Mouse (Mus musculus): Measurements from ENCODE around the gene Gpr4. TPM values are rescaled to one million over a fixed set of nuclear protein-coding genes. Genes with fewer than 3 reads are reported as not detected.

Gene Gpr4
- total and polyA plus RNA-seq, 3 experiments, result 0.15 to 0.19 TPM; not detected in 1

DNA sequence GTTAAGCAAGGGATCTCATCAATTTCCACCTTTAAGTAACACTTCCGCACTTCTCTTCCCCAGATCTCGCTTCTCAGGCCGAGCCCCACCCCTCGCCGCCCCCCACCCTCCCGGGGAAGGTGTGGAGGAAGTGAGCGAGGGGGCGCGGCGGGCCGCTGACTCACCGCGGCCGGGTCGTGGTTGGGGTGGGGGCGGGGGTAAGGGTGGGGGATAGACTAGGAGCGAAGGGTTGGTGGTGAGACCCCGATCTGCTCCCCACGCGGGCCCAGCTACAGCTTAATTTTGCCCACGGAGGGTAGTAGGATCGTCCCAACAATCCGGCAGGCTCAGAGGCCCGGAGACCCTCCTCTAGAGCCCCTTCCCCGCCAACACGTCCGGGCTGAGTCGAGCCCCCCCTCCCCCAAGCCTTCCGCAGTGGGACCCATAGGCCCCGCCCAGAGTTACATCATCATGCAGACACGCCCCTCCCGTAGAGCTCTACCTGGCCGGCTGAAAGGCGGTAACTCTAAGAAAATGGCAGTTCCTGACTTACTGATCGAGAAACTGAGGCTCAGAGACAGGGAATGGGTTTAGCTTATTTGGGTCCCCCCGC is 59.9 kb downstream of the Gpr4 start (continued):
- TF ChIP-seq E2F4 (IDR thresholded peaks at IDR 0.05; ENCODE audit: borderline replicate concordance, low read depth, low read length) (no peak), MAZ (IDR thresholded peaks at IDR 0.05; ENCODE audit: low read depth, low read length) (peak; percentile 72), MYB (IDR thresholded peaks at IDR 0.05; ENCODE audit: low read depth, low read length) (no peak), JUND (IDR thresholded peaks at IDR 0.05; ENCODE audit: low read depth, low read length) (no peak), CHD1 (IDR thresholded peaks at IDR 0.05; ENCODE audit: low read depth, low read length) (no peak), KAT2A (conservative IDR thresholded peaks at IDR 0.05; ENCODE audit: low read depth, low read length) (no peak), UBTF (IDR thresholded peaks at IDR 0.05; ENCODE audit: borderline replicate concordance, insufficient read depth, low read depth, low read length) (no peak), USF2 (IDR thresholded peaks at IDR 0.05; ENCODE audit: borderline replicate concordance in 1 of 2, insufficient read depth in 1 of 2, low read depth in 1 of 2, low read length in 2 of 2) (no peak), RAD21 (IDR thresholded peaks at IDR 0.05; ENCODE audit: low read depth, low read length) (no peak), TAL1 (IDR thresholded peaks at IDR 0.05; ENCODE audit: low read length) (no peak)

Other genes starting within 250 kb of the Gpr4 start
- gene Nanos2, start 225.1 kb upstream of the Gpr4 start, total RNA-seq (2012; rRNA removed), result not detected in 2 replicates
- gene Nanos2, start 225.1 kb upstream of the Gpr4 start, polyA plus RNA-seq (2012; ENCODE audit: insufficient read depth in 1 of 2, insufficient read length in 2 of 2, low read depth in 1 of 2, low replicate concordance in 2 of 2, missing spikeins in 1 of 2), result not detected
- 0.95 and 1.2 TPM in 2 replicates for gene Mypop, start 221.3 kb upstream of the Gpr4 start, total RNA-seq (2012; rRNA removed)
- gene Mypop, start 221.3 kb upstream of the Gpr4 start, polyA plus RNA-seq (2012; ENCODE audit: insufficient read depth in 1 of 2, insufficient read length in 2 of 2, low read depth in 1 of 2, low replicate concordance in 2 of 2, missing spikeins in 1 of 2), result 1 to 10 TPM in 1 of 2 experiments, not detected in 1; 6.5 TPM
- 27.8 and 33.1 TPM in 2 replicates for gene Irf2bp1, start 208.5 kb upstream of the Gpr4 start, total RNA-seq (2012; rRNA removed)
- gene Irf2bp1, start 208.5 kb upstream of the Gpr4 start, polyA plus RNA-seq (2012; ENCODE audit: insufficient read depth in 1 of 2, insufficient read length in 2 of 2, low read depth in 1 of 2, low replicate concordance in 2 of 2, missing spikeins in 1 of 2), result 10 to 100 TPM in 1 of 2 experiments, not detected in 1; 41.1 TPM
- gene Foxa3, start 189.0 kb upstream of the Gpr4 start, total RNA-seq (2012; rRNA removed), result not detected in 2 replicates
- gene Foxa3, start 189.0 kb upstream of the Gpr4 start, polyA plus RNA-seq (2012; ENCODE audit: insufficient read depth in 1 of 2, insufficient read length in 2 of 2, low read depth in 1 of 2, low replicate concordance in 2 of 2, missing spikeins in 1 of 2), result not detected
- gene Sympk, start 188.2 kb upstream of the Gpr4 start, total RNA-seq (2012; rRNA removed), result 108 and 122 TPM in 2 replicates
- 100 to 1,000 TPM in 1 of 2 experiments, not detected in 1; 226 TPM for gene Sympk, start 188.2 kb upstream of the Gpr4 start, polyA plus RNA-seq (2012; ENCODE audit: insufficient read depth in 1 of 2, insufficient read length in 2 of 2, low read depth in 1 of 2, low replicate concordance in 2 of 2, missing spikeins in 1 of 2)
- 0.16 and 0.23 TPM in 2 replicates for gene Rsph6a, start 157.8 kb upstream of the Gpr4 start, total RNA-seq (2012; rRNA removed)
- gene Rsph6a, start 157.8 kb upstream of the Gpr4 start, polyA plus RNA-seq (2012; ENCODE audit: insufficient read depth in 1 of 2, insufficient read length in 2 of 2, low read depth in 1 of 2, low replicate concordance in 2 of 2, missing spikeins in 1 of 2), result under 1 TPM in 1 of 2 experiments, not detected in 1; 0.04 TPM
- 18.3 and 19.4 TPM in 2 replicates for gene Dmwd, start 136.3 kb upstream of the Gpr4 start, total RNA-seq (2012; rRNA removed)
- 10 to 100 TPM; 51.5 to 70.3 TPM for gene Dmwd, start 136.3 kb upstream of the Gpr4 start, polyA plus RNA-seq (2012; ENCODE audit: insufficient read depth in 1 of 2, insufficient read length in 2 of 2, low read depth in 1 of 2, low replicate concordance in 2 of 2, missing spikeins in 1 of 2)
- gene Dmpk, start 128.7 kb upstream of the Gpr4 start, total RNA-seq (2012; rRNA removed), result 4.1 and 5.4 TPM in 2 replicates
- gene Dmpk, start 128.7 kb upstream of the Gpr4 start, polyA plus RNA-seq (2012; ENCODE audit: insufficient read depth in 1 of 2, insufficient read length in 2 of 2, low read depth in 1 of 2, low replicate concordance in 2 of 2, missing spikeins in 1 of 2), result 10 to 100 TPM in 1 of 2 experiments, not detected in 1; 29.3 TPM
- 2.7 and 3.0 TPM in 2 replicates for gene Six5, start 117.9 kb upstream of the Gpr4 start, total RNA-seq (2012; rRNA removed)
- 1 to 10 TPM in 1 of 2 experiments, not detected in 1; 7.7 TPM for gene Six5, start 117.9 kb upstream of the Gpr4 start, polyA plus RNA-seq (2012; ENCODE audit: insufficient read depth in 1 of 2, insufficient read length in 2 of 2, low read depth in 1 of 2, low replicate concordance in 2 of 2, missing spikeins in 1 of 2)
- not detected in 2 replicates for gene Gm4969, start 94.2 kb upstream of the Gpr4 start, total RNA-seq (2012; rRNA removed)
- gene Gm4969, start 94.2 kb upstream of the Gpr4 start, polyA plus RNA-seq (2012; ENCODE audit: insufficient read depth in 1 of 2, insufficient read length in 2 of 2, low read depth in 1 of 2, low replicate concordance in 2 of 2, missing spikeins in 1 of 2), result not detected
- gene Fbxo46, start 92.7 kb upstream of the Gpr4 start, total RNA-seq (2012; rRNA removed), result 11.5 and 13.7 TPM in 2 replicates
- gene Fbxo46, start 92.7 kb upstream of the Gpr4 start, polyA plus RNA-seq (2012; ENCODE audit: insufficient read depth in 1 of 2, insufficient read length in 2 of 2, low read depth in 1 of 2, low replicate concordance in 2 of 2, missing spikeins in 1 of 2), result 10 to 100 TPM in 1 of 2 experiments, not detected in 1; 10.1 TPM
- gene Qpctl, start 63.2 kb upstream of the Gpr4 start, total RNA-seq (2012; rRNA removed), result 3.1 and 3.4 TPM in 2 replicates
- 1 to 10 TPM in 1 of 2 experiments, not detected in 1; 6.5 TPM for gene Qpctl, start 63.2 kb upstream of the Gpr4 start, polyA plus RNA-seq (2012; ENCODE audit: insufficient read depth in 1 of 2, insufficient read length in 2 of 2, low read depth in 1 of 2, low replicate concordance in 2 of 2, missing spikeins in 1 of 2)
- gene Snrpd2, start 62.8 kb upstream of the Gpr4 start, total RNA-seq (2012; rRNA removed), result 333 and 345 TPM in 2 replicates
- gene Snrpd2, start 62.8 kb upstream of the Gpr4 start, polyA plus RNA-seq (2012; ENCODE audit: insufficient read depth in 1 of 2, insufficient read length in 2 of 2, low read depth in 1 of 2, low replicate concordance in 2 of 2, missing spikeins in 1 of 2), result 100 to 1,000 TPM in 1 of 2 experiments, not detected in 1; 234 TPM
- 0.49 and 0.65 TPM in 2 replicates for gene Gipr, start 46.4 kb upstream of the Gpr4 start, total RNA-seq (2012; rRNA removed)
- 1 to 10 TPM in 1 of 2 experiments, not detected in 1; 2.1 TPM for gene Gipr, start 46.4 kb upstream of the Gpr4 start, polyA plus RNA-seq (2012; ENCODE audit: insufficient read depth in 1 of 2, insufficient read length in 2 of 2, low read depth in 1 of 2, low replicate concordance in 2 of 2, missing spikeins in 1 of 2)
- 22.0 and 25.1 TPM in 2 replicates for gene Eml2, start 36.1 kb upstream of the Gpr4 start, total RNA-seq (2012; rRNA removed)
- 10 to 100 TPM in 1 of 2 experiments, not detected in 1; 43.6 TPM for gene Eml2, start 36.1 kb upstream of the Gpr4 start, polyA plus RNA-seq (2012; ENCODE audit: insufficient read depth in 1 of 2, insufficient read length in 2 of 2, low read depth in 1 of 2, low replicate concordance in 2 of 2, missing spikeins in 1 of 2)
- 16.3 and 18.5 TPM in 2 replicates for gene Opa3, start 15.8 kb downstream of the Gpr4 start, total RNA-seq (2012; rRNA removed)
- gene Opa3, start 15.8 kb downstream of the Gpr4 start, polyA plus RNA-seq (2012; ENCODE audit: insufficient read depth in 1 of 2, insufficient read length in 2 of 2, low read depth in 1 of 2, low replicate concordance in 2 of 2, missing spikeins in 1 of 2), result 10 to 100 TPM; 37.2 to 85.4 TPM
- gene Vasp, start 59.3 kb downstream of the Gpr4 start, total RNA-seq (2012; rRNA removed), result 121 and 130 TPM in 2 replicates
- gene Vasp, start 59.3 kb downstream of the Gpr4 start, polyA plus RNA-seq (2012; ENCODE audit: insufficient read depth in 1 of 2, insufficient read length in 2 of 2, low read depth in 1 of 2, low replicate concordance in 2 of 2, missing spikeins in 1 of 2), result 100 to 1,000 TPM in 1 of 2 experiments, not detected in 1; 185 TPM
- not detected in 2 replicates for gene Ppm1n, start 67.5 kb downstream of the Gpr4 start, total RNA-seq (2012; rRNA removed)
- not detected for gene Ppm1n, start 67.5 kb downstream of the Gpr4 start, polyA plus RNA-seq (2012; ENCODE audit: insufficient read depth in 1 of 2, insufficient read length in 2 of 2, low read depth in 1 of 2, low replicate concordance in 2 of 2, missing spikeins in 1 of 2)
- 0.27 and 0.52 TPM in 2 replicates for gene Rtn2, start 70.1 kb downstream of the Gpr4 start, total RNA-seq (2012; rRNA removed)
- gene Rtn2, start 70.1 kb downstream of the Gpr4 start, polyA plus RNA-seq (2012; ENCODE audit: insufficient read depth in 1 of 2, insufficient read length in 2 of 2, low read depth in 1 of 2, low replicate concordance in 2 of 2, missing spikeins in 1 of 2), result 1 to 10 TPM in 1 of 2 experiments, not detected in 1; 1.4 TPM
- 0.04 and 0.10 TPM in 2 replicates for gene Fosb, start 97.5 kb downstream of the Gpr4 start, total RNA-seq (2012; rRNA removed)
- gene Fosb, start 97.5 kb downstream of the Gpr4 start, polyA plus RNA-seq (2012; ENCODE audit: insufficient read depth in 1 of 2, insufficient read length in 2 of 2, low read depth in 1 of 2, low replicate concordance in 2 of 2, missing spikeins in 1 of 2), result under 1 TPM in 1 of 2 experiments, not detected in 1; 0.49 TPM
- 22.2 and 25.9 TPM in 2 replicates for gene Ercc1, start 132.2 kb downstream of the Gpr4 start, total RNA-seq (2012; rRNA removed)
- 10 to 100 TPM in 1 of 2 experiments, not detected in 1; 37.5 TPM for gene Ercc1, start 132.2 kb downstream of the Gpr4 start, polyA plus RNA-seq (2012; ENCODE audit: insufficient read depth in 1 of 2, insufficient read length in 2 of 2, low read depth in 1 of 2, low replicate concordance in 2 of 2, missing spikeins in 1 of 2)
- 26.2 and 43.9 TPM in 2 replicates for gene Cd3eap, start 146.9 kb downstream of the Gpr4 start, total RNA-seq (2012; rRNA removed)
- gene Cd3eap, start 146.9 kb downstream of the Gpr4 start, polyA plus RNA-seq (2012; ENCODE audit: insufficient read depth in 1 of 2, insufficient read length in 2 of 2, low read depth in 1 of 2, low replicate concordance in 2 of 2, missing spikeins in 1 of 2), result 10 to 100 TPM in 1 of 2 experiments, not detected in 1; 49.8 TPM
- gene Ppp1r13l, start 147.2 kb downstream of the Gpr4 start, total RNA-seq (2012; rRNA removed), result 1.0 and 1.5 TPM in 2 replicates
- 10 to 100 TPM in 1 of 2 experiments, not detected in 1; 15.9 TPM for gene Ppp1r13l, start 147.2 kb downstream of the Gpr4 start, polyA plus RNA-seq (2012; ENCODE audit: insufficient read depth in 1 of 2, insufficient read length in 2 of 2, low read depth in 1 of 2, low replicate concordance in 2 of 2, missing spikeins in 1 of 2)
- 29.4 and 34.4 TPM in 2 replicates for gene Ercc2, start 169.5 kb downstream of the Gpr4 start, total RNA-seq (2012; rRNA removed)
- 10 to 100 TPM in 1 of 2 experiments, not detected in 1; 44.5 TPM for gene Ercc2, start 169.5 kb downstream of the Gpr4 start, polyA plus RNA-seq (2012; ENCODE audit: insufficient read depth in 1 of 2, insufficient read length in 2 of 2, low read depth in 1 of 2, low replicate concordance in 2 of 2, missing spikeins in 1 of 2)
- 2.7 and 3.6 TPM in 2 replicates for gene Klc3, start 191.6 kb downstream of the Gpr4 start, total RNA-seq (2012; rRNA removed)
- under 1 TPM in 1 of 2 experiments, not detected in 1; 0.42 TPM for gene Klc3, start 191.6 kb downstream of the Gpr4 start, polyA plus RNA-seq (2012; ENCODE audit: insufficient read depth in 1 of 2, insufficient read length in 2 of 2, low read depth in 1 of 2, low replicate concordance in 2 of 2, missing spikeins in 1 of 2)
- not detected in 2 replicates for gene Ckm, start 192.2 kb downstream of the Gpr4 start, total RNA-seq (2012; rRNA removed)
- not detected for gene Ckm, start 192.2 kb downstream of the Gpr4 start, polyA plus RNA-seq (2012; ENCODE audit: insufficient read depth in 1 of 2, insufficient read length in 2 of 2, low read depth in 1 of 2, low replicate concordance in 2 of 2, missing spikeins in 1 of 2)
- gene Mark4, start 246.3 kb downstream of the Gpr4 start, total RNA-seq (2012; rRNA removed), result 4.7 TPM in 2 replicates
- gene Mark4, start 246.3 kb downstream of the Gpr4 start, polyA plus RNA-seq (2012; ENCODE audit: insufficient read depth in 1 of 2, insufficient read length in 2 of 2, low read depth in 1 of 2, low replicate concordance in 2 of 2, missing spikeins in 1 of 2), result 10 to 100 TPM in 1 of 2 experiments, not detected in 1; 18.5 TPM